Mouse (Mus musculus): ENCODE data around the gene Pla2g16.

DNA sequence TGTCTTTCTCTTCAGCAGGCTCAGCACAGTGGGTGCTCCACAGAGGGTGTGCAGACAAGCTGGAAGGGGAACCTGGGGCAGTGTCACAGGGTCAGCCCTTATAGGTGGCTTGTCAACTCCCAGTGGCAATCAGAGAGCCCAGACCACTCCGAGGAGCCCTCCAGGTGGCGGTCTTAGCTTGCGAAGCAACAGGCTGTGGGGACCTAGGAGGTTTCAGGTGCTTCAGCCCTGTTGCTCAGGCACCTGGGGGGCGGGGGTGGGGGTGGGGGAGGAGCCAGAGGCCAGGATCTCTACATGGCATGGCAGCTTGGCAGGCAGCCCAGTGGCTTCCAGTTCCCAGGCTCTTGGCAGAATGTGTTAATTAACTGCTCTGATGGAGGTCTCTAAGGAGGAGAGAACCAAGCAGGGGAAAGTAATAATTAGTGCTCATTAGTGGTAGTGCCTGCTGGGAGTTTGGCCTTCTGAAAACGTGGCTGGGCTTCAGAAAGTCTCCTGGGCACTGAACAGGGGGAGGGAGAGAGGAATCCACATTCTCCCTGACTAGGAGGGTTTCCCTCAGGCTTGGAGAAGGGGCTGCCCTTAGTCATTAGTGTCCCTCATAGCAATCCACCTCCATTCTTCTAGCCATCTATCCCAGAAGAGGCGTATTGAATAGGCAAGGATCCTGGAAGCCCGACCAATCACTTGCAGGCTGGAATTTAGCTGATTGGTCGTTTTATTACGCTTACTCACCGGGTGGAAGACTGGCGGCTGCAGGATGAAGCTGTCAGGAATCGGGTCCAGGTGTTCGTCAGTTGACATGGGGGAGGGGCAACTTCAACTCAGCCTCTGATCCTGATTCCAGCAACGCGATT, 48.9 kb downstream of the Pla2g16 start:
- TF ChIP-seq POLR2A (IDR thresholded peaks at IDR 0.05; ENCODE audit: low read depth, low read length): no peak
- no peak for TF ChIP-seq CTCF (IDR thresholded peaks at IDR 0.05; ENCODE audit: borderline replicate concordance, insufficient read depth, low read length)
